Mouse (Mus musculus) v-Abl transformed pro-B cells (cell line): ENCODE measurements around the gene Arrdc5.

ENCODE experiments used
- in situ Hi-C, 2 experiments: fragments of 400-800 bp; cut with MboI; formaldehyde crosslinking; loops; one replicate each; pipeline ENCODE4 v1.15.1; 2025; ENCODE audit not compliant: unreplicated experiment in 2 of 2

The Arrdc5 gene

GRCm38 (mm10) chr17:56300186-56300585 is at the start of gene Arrdc5:
Gene Arrdc5, minus strand, starts transcription at chr17:56300286.
- in situ Hi-C loops = no loop called here

DNA sequence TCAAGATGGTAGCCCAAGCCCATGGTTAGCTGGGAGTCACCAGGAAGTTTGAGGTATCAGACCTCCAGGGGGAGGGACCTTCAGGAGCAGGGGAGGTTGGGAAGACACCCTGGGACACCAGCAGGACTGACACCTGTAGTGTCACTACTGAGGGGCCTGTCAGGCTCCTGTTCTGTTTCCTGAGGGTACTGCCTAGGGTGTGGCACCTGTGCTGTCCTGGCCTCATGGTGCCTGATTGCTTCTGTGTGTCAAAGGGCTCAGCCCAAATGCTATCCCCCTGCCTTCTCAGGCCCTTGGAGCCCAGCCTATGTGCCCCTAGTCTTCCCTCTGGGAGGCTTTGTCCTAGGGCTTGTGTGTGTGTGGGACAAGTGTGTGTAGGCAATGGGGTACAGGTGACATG is 48.5 kb upstream of the Arrdc5 start:
- in situ Hi-C loops = loop anchor here in 1 of 2 experiments (5.0 to 10.0 kb wide), 3 partner anchors 81 to 374 kb away; partner anchors contain the start of gene Shd

DNA sequence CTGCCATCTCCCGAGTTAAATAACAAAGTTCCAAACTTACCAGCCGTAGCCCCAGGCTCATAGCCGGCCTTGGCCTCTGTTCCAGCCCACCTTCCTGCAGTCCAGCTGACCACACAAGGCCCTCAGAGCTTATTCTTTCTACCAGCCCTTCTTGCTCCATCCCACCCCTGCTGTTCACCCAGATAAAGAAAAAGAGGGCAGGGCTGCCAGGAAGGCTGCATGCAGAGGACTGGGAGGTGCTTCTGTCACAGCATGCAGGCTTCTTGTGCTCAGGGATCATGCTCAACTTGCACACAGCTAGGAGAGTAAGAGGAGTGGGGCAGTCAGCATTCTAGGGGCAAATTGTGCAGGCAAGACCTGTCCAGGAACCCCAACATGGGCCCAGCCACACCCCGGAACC is 48.0 kb upstream of the Arrdc5 start:
- in situ Hi-C loops = loop anchor here in 1 of 2 experiments (5.0 to 10.0 kb wide), 3 partner anchors 81 to 373 kb away; partner anchors contain the start of gene Shd

DNA sequence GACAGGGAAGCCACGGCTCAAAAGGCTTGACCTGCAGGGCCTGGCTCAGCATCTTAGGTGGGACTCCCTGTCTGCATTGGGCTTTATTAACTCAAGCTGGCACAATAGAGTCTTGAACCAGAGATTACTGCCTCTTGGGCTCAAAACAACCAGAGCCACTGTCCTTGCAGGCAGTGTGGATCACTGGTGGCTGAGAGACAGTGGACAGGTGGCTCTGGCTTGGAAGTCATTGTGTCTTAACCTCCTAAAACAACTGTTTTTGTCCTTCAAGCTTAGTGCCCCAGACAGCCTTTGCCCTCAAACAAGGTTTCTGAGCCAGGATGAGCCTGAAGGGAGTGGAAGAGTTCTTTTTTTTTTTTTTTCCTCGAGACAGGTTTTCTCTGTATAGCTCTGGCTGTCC is 45.3 kb upstream of the Arrdc5 start:
- in situ Hi-C loops = loop anchor here in 1 of 2 experiments (5.0 to 10.0 kb wide), 3 partner anchors 78 to 371 kb away; partner anchors contain the start of gene Shd

DNA sequence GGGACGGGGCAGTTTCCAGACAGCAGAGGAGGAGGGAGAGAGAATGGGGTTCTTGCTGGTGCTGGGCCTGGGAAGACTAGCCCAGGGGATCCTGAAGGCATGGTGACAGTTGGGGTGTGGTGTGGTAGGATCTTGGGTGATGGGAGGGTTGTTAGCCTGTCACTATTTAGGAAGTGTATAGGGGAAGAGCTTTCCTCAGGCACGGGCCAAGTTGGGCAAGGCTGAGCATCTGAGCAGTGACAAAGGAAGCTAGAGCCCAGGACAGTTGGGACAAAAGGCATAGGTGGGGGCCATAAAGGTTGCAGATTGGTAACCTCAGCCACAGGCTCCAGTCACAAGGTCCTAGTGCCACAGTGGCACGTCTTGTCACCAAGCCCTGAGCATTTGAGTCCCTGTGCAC is 43.4 kb upstream of the Arrdc5 start:
- in situ Hi-C loops = loop anchor here in 1 of 2 experiments (10.0 kb wide), 1 partner anchor 369 kb away; the partner anchor contains the start of gene Shd

GRCm38 (mm10) chr17:56340717-56341116 is 40.6 kb upstream of the Arrdc5 start:
- in situ Hi-C loops = loop anchor here in 1 of 2 experiments (10.0 kb wide), 1 partner anchor 366 kb away; the partner anchor contains the start of gene Shd

DNA sequence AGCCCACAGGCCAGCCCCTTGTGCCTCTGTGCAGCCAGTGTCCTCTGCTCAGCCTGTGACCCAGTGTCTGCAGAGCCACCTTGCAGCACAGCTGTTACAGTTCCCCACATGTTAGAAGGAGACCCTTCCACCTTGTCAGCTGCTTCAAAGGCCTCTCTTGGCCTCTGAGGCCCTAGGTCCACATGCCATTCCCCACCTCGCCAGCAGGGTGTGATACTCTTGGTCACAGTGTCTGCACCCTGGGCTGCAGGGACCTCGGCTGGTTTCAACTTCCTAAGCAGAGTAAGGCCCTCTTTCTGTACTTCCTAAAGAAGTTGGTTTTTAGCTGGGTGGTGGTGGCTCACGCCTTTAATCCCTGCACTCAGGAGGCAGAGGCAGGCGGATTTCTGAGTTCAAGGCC is 38.8 kb upstream of the Arrdc5 start:
- in situ Hi-C loops = no loop called here

DNA sequence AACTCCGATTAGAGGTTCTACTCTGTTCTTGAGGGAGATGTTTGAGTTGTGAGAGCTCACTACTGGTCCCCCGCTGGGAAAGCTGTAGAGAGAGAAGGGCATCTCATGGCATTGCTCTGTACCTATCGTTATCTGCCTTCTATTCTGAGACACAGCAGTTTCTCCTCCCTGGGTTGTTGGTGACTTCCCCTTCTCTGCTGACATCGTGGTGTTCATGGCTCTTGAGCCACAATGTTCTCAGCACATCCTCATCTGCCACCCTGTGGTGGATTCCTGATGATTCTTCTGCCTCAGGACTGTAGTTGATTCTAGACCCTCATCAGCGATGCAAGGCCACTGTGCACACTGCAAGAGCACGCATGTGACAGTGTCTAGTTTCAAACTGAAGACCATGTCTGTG is 37.7 kb upstream of the Arrdc5 start:
- in situ Hi-C loops = no loop called here

GRCm38 (mm10) chr17:56337190-56337589 is 37.1 kb upstream of the Arrdc5 start:
- in situ Hi-C loops = no loop called here

DNA sequence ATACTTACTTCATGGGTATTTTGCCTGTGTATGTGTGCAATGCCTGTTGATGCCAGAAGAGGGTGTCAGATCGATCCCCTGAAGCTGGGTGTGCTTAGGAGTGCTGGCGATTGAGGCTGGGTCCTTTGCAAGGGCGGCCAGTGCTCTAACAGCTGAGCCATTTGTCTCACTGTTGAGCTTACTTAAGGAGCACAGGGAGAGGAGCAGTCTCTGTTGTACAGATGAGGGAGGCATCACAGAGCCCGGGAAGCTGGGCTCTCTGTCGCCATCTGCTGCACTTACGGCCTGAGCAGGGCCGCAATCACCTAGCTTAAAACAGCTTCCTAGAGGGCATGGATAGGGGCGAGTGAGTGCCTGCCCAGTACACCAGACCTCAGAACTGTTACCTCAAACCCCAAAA is 32.9 kb upstream of the Arrdc5 start:
- in situ Hi-C loops = no loop called here

GRCm38 (mm10) chr17:56331256-56331655 is 31.2 kb upstream of the Arrdc5 start:
- in situ Hi-C loops = no loop called here

DNA sequence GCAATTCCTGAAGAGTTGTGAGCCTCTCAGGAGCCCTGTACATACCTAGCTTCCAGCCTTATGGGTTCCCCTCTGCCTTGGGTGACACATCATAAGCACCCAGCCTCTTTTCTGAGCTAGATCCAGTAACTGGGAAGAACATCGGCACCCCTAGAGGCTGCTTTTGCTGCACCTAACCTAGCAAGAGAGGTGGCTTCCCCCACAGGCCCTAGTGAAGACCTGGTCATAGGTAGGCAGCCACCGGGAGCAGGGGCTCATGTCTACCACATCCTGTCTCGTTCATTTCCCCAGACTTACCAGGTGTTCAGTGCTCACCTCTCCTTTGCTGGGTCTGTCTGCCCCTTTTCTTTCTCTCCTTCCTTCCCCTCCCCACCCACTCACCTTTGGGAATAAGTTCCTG is 30.3 kb upstream of the Arrdc5 start:
- in situ Hi-C loops = no loop called here

DNA sequence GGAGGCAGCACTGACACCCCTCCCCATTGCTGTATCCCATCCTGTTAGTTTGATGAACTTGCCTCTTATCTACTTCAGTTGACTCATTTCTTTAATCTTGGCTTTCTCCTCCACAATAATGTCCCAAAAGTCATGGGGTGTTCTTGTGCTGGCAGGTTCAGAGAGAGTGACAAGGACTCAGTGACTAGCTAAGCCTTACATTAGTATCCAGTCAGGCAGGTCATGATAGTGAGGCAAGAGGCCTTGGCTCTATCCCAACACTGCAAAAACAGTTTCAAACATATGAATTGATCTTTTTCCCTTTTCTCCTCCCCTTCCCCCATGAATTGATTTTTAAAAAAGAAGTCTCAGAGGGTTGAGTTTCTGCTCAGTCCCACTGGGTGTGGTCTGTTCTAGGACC is 29.2 kb upstream of the Arrdc5 start:
- in situ Hi-C loops = no loop called here

DNA sequence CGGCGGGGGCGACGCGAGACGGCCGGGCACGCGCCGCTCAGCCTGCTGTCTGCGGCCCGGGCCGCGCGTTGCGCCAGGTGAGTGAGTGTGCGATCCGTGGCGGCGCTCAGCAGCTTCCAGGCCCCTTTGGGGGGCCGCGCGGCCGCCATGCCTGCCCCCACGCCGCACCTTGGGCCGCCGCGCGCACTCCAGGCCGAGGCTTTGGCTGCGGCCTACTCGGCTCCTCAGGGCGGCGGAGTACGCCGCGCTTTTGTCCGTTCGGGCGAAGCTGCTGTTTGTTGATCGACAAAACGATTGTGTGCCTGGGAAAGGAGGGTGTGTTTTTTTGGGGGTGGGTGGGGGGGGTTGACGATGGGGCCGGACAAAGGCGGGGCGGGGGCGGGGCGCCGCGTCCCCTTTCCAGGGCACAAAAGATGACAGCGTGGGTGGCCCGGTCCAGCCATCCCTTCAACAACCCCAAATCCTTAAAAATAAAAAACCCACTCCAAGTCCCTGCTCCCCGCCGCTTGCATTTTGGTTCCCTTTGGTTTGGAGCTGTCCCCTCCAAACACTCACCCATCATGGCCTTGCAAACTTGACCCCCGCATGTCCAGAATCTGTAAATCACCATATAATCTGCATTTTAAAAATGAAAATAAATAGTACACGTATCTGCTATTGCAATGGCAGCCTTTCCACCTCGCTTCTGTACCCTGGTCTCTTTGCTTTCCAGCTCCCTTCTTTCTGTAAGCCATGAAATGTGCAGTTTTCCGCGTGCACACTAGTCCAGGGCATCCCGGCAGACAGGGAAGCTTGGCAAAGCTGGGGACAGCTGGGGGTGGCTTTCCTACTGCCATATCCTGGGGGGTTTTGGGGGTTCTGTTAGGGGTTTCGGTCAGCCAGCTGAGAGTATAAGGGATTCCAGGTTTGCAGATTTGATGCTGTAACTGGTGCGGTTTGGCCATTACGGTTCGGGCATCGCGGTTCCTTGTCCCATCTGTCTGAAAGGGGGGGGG is 26.4 kb upstream of the Arrdc5 start:
- in situ Hi-C loops = no loop called here

DNA sequence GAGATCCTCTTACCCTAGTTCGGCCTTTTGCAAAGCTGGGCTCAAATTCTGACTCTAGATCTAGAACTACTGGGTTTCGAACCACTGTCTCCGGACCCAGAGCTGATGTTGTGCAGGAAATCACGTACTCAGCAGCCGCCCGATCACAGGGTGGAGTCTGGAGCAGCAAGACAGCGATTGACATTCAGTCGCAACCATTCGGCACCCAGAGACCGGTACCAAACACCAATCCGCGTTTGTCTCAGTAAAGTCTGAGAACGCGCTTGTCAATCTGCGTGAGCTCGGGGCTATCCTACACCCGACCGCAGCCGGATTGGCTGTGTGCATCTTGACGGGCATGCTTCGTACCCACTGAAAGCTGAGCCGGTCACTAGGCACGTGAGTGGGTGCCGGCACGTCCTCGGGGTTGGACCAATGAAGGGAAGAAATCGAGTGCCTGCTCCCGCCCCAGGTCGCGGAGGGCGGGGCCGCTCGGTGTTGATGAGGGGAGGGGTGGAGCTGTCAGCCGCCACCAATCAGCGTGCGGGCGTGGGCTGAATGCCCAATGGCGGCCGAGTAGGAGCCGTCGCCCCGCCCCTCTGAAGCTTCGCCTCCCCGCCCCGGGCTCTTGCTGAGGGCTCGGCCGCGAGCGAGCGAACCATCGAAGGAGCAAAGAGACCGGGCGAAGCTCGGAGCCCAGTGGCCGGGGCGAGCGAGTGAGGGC is 25.5 kb upstream of the Arrdc5 start, which contains the start of gene Kdm4b:
Gene Kdm4b, plus strand, starts transcription at position 613 of the 703 bp plus-strand sequence.
- in situ Hi-C loops = no loop called here

DNA sequence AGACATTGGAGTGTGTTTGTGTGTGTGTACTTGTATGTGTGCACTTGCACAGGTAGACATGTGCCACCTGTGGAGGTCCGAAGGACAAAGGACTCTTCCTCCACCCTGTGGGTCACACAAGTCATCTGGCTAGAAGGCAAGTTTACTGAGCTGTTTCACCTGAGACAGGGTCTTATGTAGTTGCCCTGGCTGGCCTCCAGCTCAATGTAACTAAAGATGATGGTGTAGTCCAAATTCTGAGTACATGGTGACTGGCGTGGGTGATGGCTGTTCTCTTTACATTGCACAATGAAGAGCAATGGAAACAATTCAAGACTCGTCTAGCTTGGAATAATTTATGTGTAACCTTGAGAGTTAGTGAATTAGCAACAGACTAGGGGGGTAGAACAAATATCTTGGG is 24.3 kb upstream of the Arrdc5 start:
- in situ Hi-C loops = no loop called here

DNA sequence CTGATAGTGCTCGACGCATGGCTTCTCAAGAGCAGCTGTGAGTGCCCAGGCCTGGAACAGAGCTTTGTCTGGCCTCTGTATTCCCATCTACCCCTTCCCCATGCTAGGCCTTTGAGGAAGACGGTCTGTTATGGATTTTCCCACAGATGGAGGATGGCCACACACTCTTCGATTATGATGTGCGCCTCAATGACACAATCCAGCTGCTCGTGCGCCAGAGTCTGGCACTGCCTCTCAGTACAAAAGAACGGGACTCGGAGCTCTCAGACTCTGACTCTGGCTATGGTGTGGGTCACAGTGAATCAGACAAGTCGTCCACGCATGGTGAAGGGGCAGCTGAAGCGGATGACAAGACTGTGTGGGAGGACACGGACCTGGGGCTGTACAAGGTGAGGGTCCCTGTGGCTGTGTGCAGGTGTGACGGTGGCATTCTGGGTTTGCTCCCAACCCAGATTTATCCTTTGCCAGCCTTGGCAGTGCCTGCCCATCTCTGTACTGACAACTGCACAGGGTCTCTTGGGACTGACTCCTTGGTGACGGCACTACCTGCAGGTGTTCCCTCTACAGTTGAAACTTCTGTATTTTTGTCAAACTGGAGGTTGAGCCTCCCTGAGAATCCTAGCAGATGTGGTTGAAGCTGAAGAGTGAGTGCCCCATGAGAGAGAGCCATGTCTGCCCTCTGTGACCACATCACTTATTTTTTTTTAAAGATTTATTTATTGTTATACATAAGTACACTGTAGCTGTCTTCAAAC is 9.3 kb upstream of the Arrdc5 start:
- in situ Hi-C loops = no loop called here

- in situ Hi-C loops = no loop called here
Observed at GRCm38 (mm10) chr17:56308088-56308487, 8.0 kb upstream of the Arrdc5 start.

DNA sequence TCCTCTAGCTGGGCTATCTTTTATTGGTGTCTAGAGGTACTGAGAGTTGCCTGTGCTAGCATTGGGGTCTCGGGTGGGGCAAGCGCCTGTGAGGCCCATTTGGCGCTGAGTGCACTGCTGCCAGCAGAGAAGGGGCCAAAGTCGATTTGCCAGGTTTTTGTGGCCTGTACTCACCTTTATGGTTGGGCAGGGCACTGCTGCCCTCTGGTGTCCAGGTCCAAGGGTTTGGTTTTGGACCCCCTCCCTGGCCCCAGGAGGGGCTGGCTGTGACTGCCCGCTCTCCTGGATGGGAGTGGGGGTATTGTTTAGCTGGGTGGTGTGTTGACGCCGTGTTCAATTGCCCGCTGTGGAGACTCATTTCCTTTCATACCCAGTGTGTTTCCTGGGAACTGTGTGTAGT is 5.7 kb upstream of the Arrdc5 start:
- in situ Hi-C loops = no loop called here

- in situ Hi-C loops = no loop called here
Observed at GRCm38 (mm10) chr17:56305156-56305555, 5.1 kb upstream of the Arrdc5 start.
